In the genomic region with DNA sequence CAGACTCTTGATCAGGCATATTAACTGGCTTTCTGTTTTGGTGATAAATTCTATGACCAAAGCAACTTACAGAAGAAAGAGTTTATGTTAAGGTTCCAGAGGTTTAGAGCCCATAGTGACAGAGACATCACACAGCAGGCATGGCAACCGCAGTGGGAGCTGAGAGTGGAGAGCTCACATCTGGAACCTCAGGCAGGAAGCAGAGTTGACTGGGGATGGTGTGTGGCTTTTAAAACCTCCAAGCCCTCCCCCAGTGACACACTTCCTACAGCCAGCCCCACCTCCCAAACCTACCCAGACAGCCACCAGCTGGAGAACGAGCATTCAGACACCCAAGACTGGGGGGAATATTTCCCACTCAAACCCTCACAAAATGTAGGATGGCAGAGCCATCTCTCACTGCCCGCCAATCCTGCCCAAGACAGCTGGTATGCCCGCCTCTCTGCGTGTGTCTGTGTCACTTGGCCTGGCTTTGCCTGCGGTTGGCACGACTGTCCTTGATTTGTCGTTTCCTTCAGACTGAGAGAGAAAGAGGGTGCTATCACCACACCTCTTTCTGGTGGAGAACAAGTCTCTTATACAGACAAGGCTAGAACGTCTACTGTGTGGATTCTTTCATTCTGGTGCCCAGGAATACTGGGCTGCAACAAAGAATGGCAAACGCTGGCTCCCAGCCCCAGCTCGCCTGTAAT, we compare ENCODE assay signal across 15 mouse cellular contexts. TPM values are rescaled to one million over a fixed set of nuclear protein-coding genes. Genes with fewer than 3 reads are reported as not detected.
DNase-seq lines count a peak whose midpoint lies in the region; ATAC-seq and TF ChIP-seq lines count a peak whose summit lies in the region.
"Had no signal": no experiment of that assay in that cellular context is flagged by ENCODE, and none has a peak within 500 bp of the region (broad histone marks: within the 10 kb centered on the region; RNA-seq: fewer than 3 reads in every experiment).

No protein-coding gene starts in this region.

- no peak for TF ChIP-seq CTCF in thymus, adult 2 months (IDR thresholded peaks at IDR 0.05; ENCODE audit: borderline replicate concordance, control insufficient read depth, extremely low read depth, insufficient read depth, low read length, poor library complexity)

- H3K27ac ChIP-seq in kidney, embryonic 15.5 days: no peak overlapping the region
- peak overlapping the region; percentile 19; the same call in 1 of the 2 replicates for H3K27ac ChIP-seq in thymus, adult 2 months (ENCODE audit: control insufficient read depth, insufficient read depth, low read length)
- no peak overlapping the region for H3K27ac ChIP-seq in limb, embryonic 10.5 days
- H3K27ac ChIP-seq: heart, embryonic 15.5 days; intestine, embryonic 15.5 days; limb, embryonic 13.5 days; liver, embryonic 15.5 days; midbrain, embryonic 10.5 days; neural tube, embryonic 15.5 days had no signal

- 87% methylated on average over 11 of the region's 11 CpGs for WGBS in kidney, embryonic 15.5 days
- WGBS in thymus, adult 2 months: 85% methylated on average over 11 of the region's 11 CpGs
- WGBS in limb, embryonic 10.5 days: 90% methylated on average over 11 of the region's 11 CpGs

- no peak overlapping the region for H3K4me2 ChIP-seq in kidney, embryonic 15.5 days
- H3K4me2 ChIP-seq: heart, embryonic 15.5 days; intestine, embryonic 15.5 days; limb, embryonic 13.5 days; liver, embryonic 15.5 days; neural tube, embryonic 15.5 days had no signal

- H3K9me3 ChIP-seq in kidney, embryonic 15.5 days (replicated peaks): no peaks in the 10 kb centered on the region
- no peaks in the 10 kb centered on the region for H3K9me3 ChIP-seq in limb, embryonic 10.5 days (replicated peaks)
- H3K9me3 ChIP-seq: heart, embryonic 15.5 days; intestine, embryonic 15.5 days; limb, embryonic 13.5 days; liver, embryonic 15.5 days; midbrain, embryonic 10.5 days; neural tube, embryonic 15.5 days had no signal

- no peak for TF ChIP-seq POLR2A in thymus, adult 2 months (IDR thresholded peaks at IDR 0.05; ENCODE audit: control insufficient read depth, extremely low read depth, insufficient read depth, low read length, poor library complexity)

- no peak overlapping the region for H3K9ac ChIP-seq in kidney, embryonic 15.5 days
- H3K9ac ChIP-seq: heart, embryonic 15.5 days; intestine, embryonic 15.5 days; limb, embryonic 13.5 days; liver, embryonic 15.5 days; neural tube, embryonic 15.5 days had no signal

- peak; percentile 22 to 42 for DNase-seq in cerebellum, postnatal 25 days
- DNase-seq in cerebellum, adult 9-10 months: no peak
- peak; percentile 40 for DNase-seq in kidney, postnatal 10 days
- DNase-seq in thymus, adult 2 months: no peak
- no peak for DNase-seq in thymus, adult 18-20 months
- no peak for DNase-seq in limb, embryonic 10.5 days (ENCODE audit: low spot score)
- DNase-seq in left cerebral cortex, adult 8-10 months (ENCODE audit: low spot score in 2 of 2): no peak

- no peak for ATAC-seq in kidney, embryonic 15.5 days (replicated peaks; ENCODE audit: low FRiP score)

- H3K36me3 ChIP-seq in kidney, embryonic 15.5 days: no peaks in the 10 kb centered on the region
- H3K36me3 ChIP-seq in thymus, adult 2 months (ENCODE audit: control insufficient read depth, insufficient read depth, low read length): no peaks in the 10 kb centered on the region
- H3K36me3 ChIP-seq in limb, embryonic 10.5 days: no peaks in the 10 kb centered on the region
- H3K36me3 ChIP-seq: heart, embryonic 15.5 days; intestine, embryonic 15.5 days; limb, embryonic 13.5 days; liver, embryonic 15.5 days; midbrain, embryonic 10.5 days; neural tube, embryonic 15.5 days had no signal

- H3K27me3 ChIP-seq in kidney, embryonic 15.5 days: no peaks in the 10 kb centered on the region
- no peaks in the 10 kb centered on the region for H3K27me3 ChIP-seq in thymus, adult 2 months (ENCODE audit: control insufficient read depth, insufficient read depth, low read length)
- peaks cover 11% of the 10 kb centered on the region; the same call in 1 of the 2 replicates for H3K27me3 ChIP-seq in limb, embryonic 10.5 days (ENCODE audit: low read depth, poor library complexity, severe bottlenecking)
- H3K27me3 ChIP-seq: heart, embryonic 15.5 days; intestine, embryonic 15.5 days; liver, embryonic 15.5 days; neural tube, embryonic 15.5 days had no signal

- H3K4me1 ChIP-seq in kidney, embryonic 15.5 days: peaks cover 15% of the 10 kb centered on the region
- peaks cover 25% of the 10 kb centered on the region for H3K4me1 ChIP-seq in thymus, adult 2 months (replicated peaks; ENCODE audit: control insufficient read depth, insufficient read depth, low read length)
- peaks cover 13% of the 10 kb centered on the region for H3K4me1 ChIP-seq in limb, embryonic 10.5 days
- H3K4me1 ChIP-seq: liver, embryonic 15.5 days had no signal

- H3K4me3 ChIP-seq in kidney, embryonic 15.5 days (replicated peaks): no peak overlapping the region
- H3K4me3 ChIP-seq in thymus, adult 2 months (ENCODE audit: control insufficient read depth, insufficient read depth, low read length): no peak overlapping the region
- H3K4me3 ChIP-seq in limb, embryonic 10.5 days: no peak overlapping the region
- H3K4me3 ChIP-seq: heart, embryonic 15.5 days; intestine, embryonic 15.5 days; limb, embryonic 13.5 days; liver, embryonic 15.5 days; midbrain, embryonic 10.5 days; neural tube, embryonic 15.5 days had no signal

RNA-seq across cellular contexts. Expression of a gene that starts 12.5 kb away (rescaled TPM):
- 1.1 and 1.3 TPM in 2 replicates for polyA plus RNA-seq in kidney, embryonic 15.5 days (2015; fragmentation: Nextera tagmentation; extraction: Ambion mirVana)
- polyA plus RNA-seq in thymus, adult 2 months (2012; rRNA removed): 0.23 and 0.31 TPM in 2 replicates
- polyA plus RNA-seq in limb, embryonic 10.5 days (2016; fragmentation: Nextera tagmentation; extraction: Ambion mirVana): 0.81 and 1.3 TPM in 2 replicates
- 1 to 10 TPM; 2.4 to 3.3 (median 2.8) TPM for total RNA-seq in left cerebral cortex, adult 8-10 months (2022)
- polyA plus RNA-seq: activated CD4-positive, CD25-positive, alpha-beta regulatory T cell, adult 4 months had no signal

Comparison
In these comparisons a context has a peak if more than half of its experiments do, and no peak if none do; other contexts are left out.
1. DNase-seq: peak in cerebellum, postnatal 25 days (2 of 2) and kidney, postnatal 10 days (single experiment); none in cerebellum, adult 9-10 months (single experiment), thymus, adult 2 months (single experiment), thymus, adult 18-20 months (0 of 2), limb, embryonic 10.5 days (single experiment) and left cerebral cortex, adult 8-10 months (0 of 2).